In the genomic region with DNA sequence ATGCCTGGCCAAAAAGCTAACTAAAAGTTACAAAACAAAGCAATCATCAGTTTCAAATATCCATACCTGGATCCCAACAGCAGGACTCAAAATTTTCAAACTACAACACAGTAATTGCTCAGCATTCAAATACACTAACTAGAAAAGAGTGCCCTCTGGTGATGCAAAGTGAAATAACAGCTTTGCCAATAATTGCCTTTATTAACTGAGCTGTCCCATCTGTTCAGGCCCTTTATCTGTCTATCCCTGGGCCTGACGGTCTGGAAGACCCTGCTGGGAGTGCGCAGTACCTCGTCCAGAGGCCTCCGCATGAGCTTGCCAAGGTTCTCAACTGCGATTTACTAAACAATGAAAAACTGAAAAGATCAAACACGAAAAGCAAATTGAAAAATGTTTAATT, we compare ENCODE assay signal across 9 mouse cellular contexts. TPM values are rescaled to one million over a fixed set of nuclear protein-coding genes. Genes with fewer than 3 reads are reported as not detected.
A peak's percentile ranks its signal among the peaks of the same experiment; 100 is the strongest.
DNase-seq lines count a peak whose midpoint lies in the region; ATAC-seq lines count a peak whose summit lies in the region.
"Had no signal": no experiment of that assay in that cellular context is flagged by ENCODE, and none has a peak within 500 bp of the region (broad histone marks: within the 10 kb centered on the region; RNA-seq: fewer than 3 reads in every experiment).

No protein-coding gene starts in this region.

- no peak overlapping the region for H3K27ac ChIP-seq in hindbrain, embryonic 12.5 days
- no peak overlapping the region for H3K27ac ChIP-seq in hindbrain, embryonic 10.5 days
- no peak overlapping the region for H3K27ac ChIP-seq in hindbrain, embryonic 16.5 days (ENCODE audit: low read depth, low read length)
- no peak overlapping the region for H3K27ac ChIP-seq in liver, embryonic 13.5 days
- H3K27ac ChIP-seq in neural tube, embryonic 12.5 days = no peak overlapping the region
- H3K27ac ChIP-seq: stomach, embryonic 15.5 days had no signal

- ATAC-seq in hindbrain, embryonic 12.5 days (ENCODE audit: low FRiP score) = peak; percentile 85
- ATAC-seq in hindbrain, embryonic 16.5 days = peak; percentile 75
- ATAC-seq in liver, embryonic 13.5 days (ENCODE audit: low read depth) = peak; percentile 52; the same call in 1 of the 2 replicates
- ATAC-seq in neural tube, embryonic 12.5 days (ENCODE audit: low FRiP score, low read depth) = peak; percentile 89

- DNase-seq in hindbrain, embryonic 10.5 days (ENCODE audit: low spot score) = no peak
- peak; percentile 38 for DNase-seq in ES-CJ7 (ENCODE audit: low read depth, low spot score)
- peak; percentile 32 for DNase-seq in cerebellum, adult 11 months
- peak; percentile 24 for DNase-seq in liver, embryonic 13.5 days
- no peak for DNase-seq in gastrocnemius, postnatal 10 days

- H3K27me3 ChIP-seq in hindbrain, embryonic 12.5 days = no peaks in the 10 kb centered on the region
- H3K27me3 ChIP-seq in hindbrain, embryonic 10.5 days (ENCODE audit: insufficient read depth, poor library complexity, severe bottlenecking) = no peaks in the 10 kb centered on the region
- H3K27me3 ChIP-seq in hindbrain, embryonic 16.5 days (replicated peaks; ENCODE audit: control insufficient read depth, insufficient read depth, low read length) = no peaks in the 10 kb centered on the region
- no peaks in the 10 kb centered on the region for H3K27me3 ChIP-seq in liver, embryonic 13.5 days
- no peaks in the 10 kb centered on the region for H3K27me3 ChIP-seq in neural tube, embryonic 12.5 days (replicated peaks)
- H3K27me3 ChIP-seq: stomach, embryonic 15.5 days had no signal

- no peak overlapping the region for H3K4me2 ChIP-seq in hindbrain, embryonic 12.5 days (replicated peaks)
- H3K4me2 ChIP-seq in hindbrain, embryonic 16.5 days (ENCODE audit: low read length) = no peak overlapping the region
- no peak overlapping the region for H3K4me2 ChIP-seq in liver, embryonic 13.5 days
- H3K4me2 ChIP-seq in neural tube, embryonic 12.5 days (replicated peaks) = no peak overlapping the region
- H3K4me2 ChIP-seq: stomach, embryonic 15.5 days had no signal

- 45% methylated on average over 6 of the region's 6 CpGs for WGBS in hindbrain, embryonic 12.5 days
- 60% methylated on average over 6 of the region's 6 CpGs for WGBS in hindbrain, embryonic 10.5 days
- WGBS in hindbrain, embryonic 16.5 days = 28% methylated on average over 6 of the region's 6 CpGs
- WGBS in liver, embryonic 13.5 days (ENCODE audit: insufficient replicate concordance) = 48% methylated on average over 6 of the region's 6 CpGs
- WGBS in neural tube, embryonic 12.5 days = 49% methylated on average over 6 of the region's 6 CpGs

- H3K9me3 ChIP-seq in hindbrain, embryonic 12.5 days (replicated peaks) = no peaks in the 10 kb centered on the region
- H3K9me3 ChIP-seq in hindbrain, embryonic 10.5 days = no peaks in the 10 kb centered on the region
- H3K9me3 ChIP-seq in hindbrain, embryonic 16.5 days (ENCODE audit: control insufficient read depth, low read length) = no peaks in the 10 kb centered on the region
- no peaks in the 10 kb centered on the region for H3K9me3 ChIP-seq in liver, embryonic 13.5 days (replicated peaks)
- no peaks in the 10 kb centered on the region for H3K9me3 ChIP-seq in neural tube, embryonic 12.5 days
- H3K9me3 ChIP-seq: stomach, embryonic 15.5 days had no signal

- H3K4me3 ChIP-seq in hindbrain, embryonic 12.5 days = no peak overlapping the region
- no peak overlapping the region for H3K4me3 ChIP-seq in hindbrain, embryonic 10.5 days
- H3K4me3 ChIP-seq in hindbrain, embryonic 16.5 days (ENCODE audit: low read length) = no peak overlapping the region
- no peak overlapping the region for H3K4me3 ChIP-seq in liver, embryonic 13.5 days (replicated peaks)
- H3K4me3 ChIP-seq in neural tube, embryonic 12.5 days = no peak overlapping the region
- H3K4me3 ChIP-seq: stomach, embryonic 15.5 days had no signal

- no peaks in the 10 kb centered on the region for H3K36me3 ChIP-seq in hindbrain, embryonic 12.5 days
- H3K36me3 ChIP-seq in hindbrain, embryonic 10.5 days = peaks cover 4% of the 10 kb centered on the region; the same call in 1 of the 2 replicates
- no peaks in the 10 kb centered on the region for H3K36me3 ChIP-seq in hindbrain, embryonic 16.5 days (ENCODE audit: control insufficient read depth, insufficient read depth, low read length)
- H3K36me3 ChIP-seq in liver, embryonic 13.5 days = peaks cover 29% of the 10 kb centered on the region
- H3K36me3 ChIP-seq in neural tube, embryonic 12.5 days = no peaks in the 10 kb centered on the region
- H3K36me3 ChIP-seq: stomach, embryonic 15.5 days had no signal

- H3K9ac ChIP-seq in hindbrain, embryonic 12.5 days = no peak overlapping the region
- no peak overlapping the region for H3K9ac ChIP-seq in hindbrain, embryonic 16.5 days (ENCODE audit: low read depth, low read length)
- no peak overlapping the region for H3K9ac ChIP-seq in liver, embryonic 13.5 days
- H3K9ac ChIP-seq in neural tube, embryonic 12.5 days = no peak overlapping the region
- H3K9ac ChIP-seq: stomach, embryonic 15.5 days had no signal

- H3K4me1 ChIP-seq in hindbrain, embryonic 12.5 days = no peaks in the 10 kb centered on the region
- 0 out of 2 replicates have a peak, but pooled peaks cover 2% of the 10 kb centered on the region for H3K4me1 ChIP-seq in hindbrain, embryonic 10.5 days (replicated peaks)
- H3K4me1 ChIP-seq in hindbrain, embryonic 16.5 days (ENCODE audit: control insufficient read depth, insufficient read depth, low read depth, low read length) = no peaks in the 10 kb centered on the region
- H3K4me1 ChIP-seq in liver, embryonic 13.5 days (replicated peaks) = peaks cover 25% of the 10 kb centered on the region
- no peaks in the 10 kb centered on the region for H3K4me1 ChIP-seq in neural tube, embryonic 12.5 days
- H3K4me1 ChIP-seq: stomach, embryonic 15.5 days had no signal

RNA-seq across cellular contexts. Expression of a gene that starts 58.1 kb away (rescaled TPM):
- polyA plus RNA-seq in hindbrain, embryonic 12.5 days (2016; fragmentation: Nextera tagmentation; extraction: Ambion mirVana) = 8.1 and 8.7 TPM in 2 replicates
- 9.0 and 10.4 TPM in 2 replicates for polyA plus RNA-seq in hindbrain, embryonic 10.5 days (2016; fragmentation: Nextera tagmentation; extraction: Ambion mirVana)
- 4.2 and 4.7 TPM in 2 replicates for polyA plus RNA-seq in hindbrain, embryonic 16.5 days (2015; fragmentation: Nextera tagmentation; extraction: Ambion mirVana)
- 9.0 and 11.0 TPM in 2 replicates for polyA plus RNA-seq in liver, embryonic 13.5 days (2015; fragmentation: Nextera tagmentation; extraction: Ambion mirVana)
- polyA plus RNA-seq in neural tube, embryonic 12.5 days (2016; fragmentation: Nextera tagmentation; extraction: Ambion mirVana) = 6.1 and 6.7 TPM in 2 replicates
- 1 to 10 TPM; 5.1 to 6.0 TPM for total RNA-seq in gastrocnemius, postnatal 10 days (2021)

RNA-seq across cellular contexts. Expression of a gene that starts 58.3 kb away (rescaled TPM):
- polyA plus RNA-seq in hindbrain, embryonic 12.5 days (2016; fragmentation: Nextera tagmentation; extraction: Ambion mirVana) = 0.25 and 0.39 TPM in 2 replicates
- polyA plus RNA-seq in hindbrain, embryonic 10.5 days (2016; fragmentation: Nextera tagmentation; extraction: Ambion mirVana) = 0.27 TPM in 1 of 2 replicates, not detected in the other
- polyA plus RNA-seq in hindbrain, embryonic 16.5 days (2015; fragmentation: Nextera tagmentation; extraction: Ambion mirVana) = 0.69 and 0.78 TPM in 2 replicates
- polyA plus RNA-seq in liver, embryonic 13.5 days (2015; fragmentation: Nextera tagmentation; extraction: Ambion mirVana) = 0.13 TPM in 1 of 2 replicates, not detected in the other
- 0.39 and 0.74 TPM in 2 replicates for polyA plus RNA-seq in neural tube, embryonic 12.5 days (2016; fragmentation: Nextera tagmentation; extraction: Ambion mirVana)
- total RNA-seq in gastrocnemius, postnatal 10 days (2021) = 1 to 10 TPM; 1.3 to 1.9 TPM

Comparison
In these comparisons a context has a peak if more than half of its experiments do, and no peak if none do; other contexts are left out.
1. DNase-seq: peak in ES-CJ7 (single experiment), cerebellum, adult 11 months (single experiment) and liver, embryonic 13.5 days (single experiment); none in hindbrain, embryonic 10.5 days (single experiment) and gastrocnemius, postnatal 10 days (single experiment).
2. Peak in every context shown above with its lines, with median percentiles within 50 percentile points of each other: ATAC-seq.